Mouse (Mus musculus) cortical plate, adult 2 months (tissue): ENCODE measurements around the gene Nfia. TPM values are rescaled to one million over a fixed set of nuclear protein-coding genes. Genes with fewer than 3 reads are reported as not detected.

Source experiments
- H3K27ac ChIP-seq: fragments of 200-500 bp; 2 replicates; pipeline ENCODE4 v1.5.1; 2012; ENCODE audit warnings: low read length, control low read depth, inconsistent platforms; ENCODE audit not compliant: insufficient read depth
- H3K4me1 ChIP-seq: fragments of 200-500 bp; 2 replicates; pipeline ENCODE4 v1.6.1; 2011; ENCODE audit warnings: low read length; ENCODE audit not compliant: control insufficient read depth, insufficient read depth
- H3K4me3 ChIP-seq: fragments of 200-500 bp; 2 replicates; pipeline ENCODE4 v1.5.1; 2011; ENCODE audit warnings: mild to moderate bottlenecking, low read length, control low read depth; ENCODE audit not compliant: insufficient read depth
- CTCF ChIP-seq: fragments of 200-500 bp; IDR thresholded peaks from 2 replicates; pipeline ENCODE4 v1.5.1; 2011; ENCODE audit warnings: mild to moderate bottlenecking, control low read depth, low read length; ENCODE audit not compliant: insufficient read depth; ENCODE audit errors: extremely low read depth
- POLR2A ChIP-seq: fragments of 200-500 bp; IDR thresholded peaks from 2 replicates; pipeline ENCODE4 v1.6.1; 2011; ENCODE audit warnings: mild to moderate bottlenecking, low read length, control low read depth; ENCODE audit not compliant: insufficient read depth; ENCODE audit errors: extremely low read depth
- polyA plus RNA-seq: library from polyadenylated mRNA; depleted of rRNA; stranded (reverse); fragments of >200 nt; gene quantifications from 2 replicates; pipeline ENCODE4 v1.2.3, GENCODE M21; 2012

The Nfia gene
- polyA plus RNA-seq, 1 experiment = 24.1 TPM

- TF ChIP-seq CTCF = no peak
- no peak for TF ChIP-seq POLR2A
Measured at GRCm38 (mm10) chr4:97780666-97781435, 8.3 kb downstream of the Nfia start.

GRCm38 (mm10) chr4:97782069-97782468, 9.5 kb downstream of the Nfia start:
- H3K4me1 ChIP-seq = no peaks in the 10 kb centered on the region
- H3K27ac ChIP-seq = no peak overlapping the region
- no peak overlapping the region for H3K4me3 ChIP-seq

More at GRCm38 (mm10) chr4:97780666-97781435, 8.3 kb downstream of the Nfia start:
- Histone ChIP-seq H3K4me3 (no peak overlapping the region; the same call in 1 of the 2 replicates), H3K27ac (no peak overlapping the region), H3K4me1 (no peaks in the 10 kb centered on the region)

GRCm38 (mm10) chr4:97782497-97782896, 10.0 kb downstream of the Nfia start:
- Histone ChIP-seq H3K4me1 (no peaks in the 10 kb centered on the region), H3K4me3 (no peak overlapping the region), H3K27ac (no peak overlapping the region)
- TF ChIP-seq POLR2A (no peak), CTCF (no peak)

More at GRCm38 (mm10) chr4:97782069-97782468, 9.5 kb downstream of the Nfia start:
- TF ChIP-seq CTCF (no peak), POLR2A (no peak)

- TF ChIP-seq POLR2A (no peak), CTCF (no peak)
- H3K4me1 ChIP-seq = no peaks in the 10 kb centered on the region
- H3K27ac ChIP-seq = peak overlapping the region; percentile 73; the same call in 1 of the 2 replicates
- H3K4me3 ChIP-seq = no peak overlapping the region
Measured at GRCm38 (mm10) chr4:97783073-97783879, 10.7 kb downstream of the Nfia start.

GRCm38 (mm10) chr4:97784236-97784635, 11.7 kb downstream of the Nfia start:
- TF ChIP-seq POLR2A = no peak
- TF ChIP-seq CTCF = no peak
- Histone ChIP-seq H3K27ac (peak overlapping the region; percentile 21), H3K4me1 (no peaks in the 10 kb centered on the region), H3K4me3 (no peak overlapping the region)

GRCm38 (mm10) chr4:97785547-97786271, 13.2 kb downstream of the Nfia start:
- Histone ChIP-seq H3K4me1 (no peaks in the 10 kb centered on the region), H3K27ac (peak overlapping the region; percentile 15; the same call in 1 of the 2 replicates), H3K4me3 (no peak overlapping the region)
- TF ChIP-seq POLR2A (no peak), CTCF (no peak)

GRCm38 (mm10) chr4:97786571-97786970, 14.0 kb downstream of the Nfia start:
- TF ChIP-seq POLR2A (no peak), CTCF (no peak)
- no peaks in the 10 kb centered on the region for H3K4me1 ChIP-seq
- no peak overlapping the region for H3K27ac ChIP-seq
- no peak overlapping the region for H3K4me3 ChIP-seq

- TF ChIP-seq POLR2A (no peak), CTCF (no peak)
- H3K27ac ChIP-seq = no peak overlapping the region
- H3K4me1 ChIP-seq = no peaks in the 10 kb centered on the region
- no peak overlapping the region for H3K4me3 ChIP-seq
Measured at GRCm38 (mm10) chr4:97787515-97787914, 15.0 kb downstream of the Nfia start.

GRCm38 (mm10) chr4:97788537-97788936, 16.0 kb downstream of the Nfia start:
- no peak overlapping the region for H3K4me3 ChIP-seq
- no peaks in the 10 kb centered on the region for H3K4me1 ChIP-seq
- peak overlapping the region; percentile 40; the same call in 1 of the 2 replicates for H3K27ac ChIP-seq
- no peak for TF ChIP-seq POLR2A
- TF ChIP-seq CTCF = no peak

- TF ChIP-seq POLR2A (no peak), CTCF (no peak)
- Histone ChIP-seq H3K4me3 (no peak overlapping the region), H3K27ac (peak overlapping the region; percentile 35), H3K4me1 (peaks cover 2% of the 10 kb centered on the region; the same call in 1 of the 2 replicates)
Measured at GRCm38 (mm10) chr4:97793931-97794330, 21.4 kb downstream of the Nfia start.
